33 mouse cellular contexts compared by ENCODE assay signal in genomic region chr10:95818506-95818905, GRCm38 (mm10). TPM values are rescaled to one million over a fixed set of nuclear protein-coding genes. Genes with fewer than 3 reads are reported as not detected.
DNase-seq lines count a peak whose midpoint lies in the region; ATAC-seq and TF ChIP-seq lines count a peak whose summit lies in the region.
"Had no signal": no experiment of that assay in that cellular context is flagged by ENCODE, and none has a peak within 500 bp of the region (broad histone marks: within the 10 kb centered on the region; RNA-seq: fewer than 3 reads in every experiment).

No protein-coding gene starts in this region.

- H3K4me2 ChIP-seq in liver, postnatal 0 days (ENCODE audit: low read depth, low read length), result 0 out of 2 replicates have a peak overlapping the region, but pooled peaks have one; percentile 47
- no peak overlapping the region for H3K4me2 ChIP-seq in liver, embryonic 12.5 days
- H3K4me2 ChIP-seq: embryonic facial prominence, embryonic 13.5 days; embryonic facial prominence, embryonic 15.5 days; forebrain, embryonic 12.5 days had no signal

- no peak for TF ChIP-seq CTCF in liver, adult 2 months (IDR thresholded peaks at IDR 0.05; ENCODE audit: low read depth, low read length)
- no peak for TF ChIP-seq CTCF in liver, postnatal 0 days (IDR thresholded peaks at IDR 0.05; ENCODE audit: low read depth)
- TF ChIP-seq CTCF in bone marrow, adult 2 months (IDR thresholded peaks at IDR 0.05; ENCODE audit: control insufficient read depth, insufficient read depth, low read length), result no peak

- H3K9ac ChIP-seq in liver, adult 2 months (ENCODE audit: low read depth, low read length), result peak overlapping the region; percentile 76
- no peak overlapping the region for H3K9ac ChIP-seq in liver, postnatal 0 days (replicated peaks)
- H3K9ac ChIP-seq in liver, embryonic 12.5 days, result no peak overlapping the region
- H3K9ac ChIP-seq: embryonic facial prominence, embryonic 13.5 days; embryonic facial prominence, embryonic 15.5 days; forebrain, embryonic 12.5 days had no signal

- no peak for ATAC-seq in liver, postnatal 0 days
- no peak for ATAC-seq in liver, embryonic 12.5 days
- no peak for ATAC-seq in granulocyte monocyte progenitor cell, adult 5-6 weeks (replicated peaks; ENCODE audit: poor library complexity, severe bottlenecking)
- ATAC-seq: activated CD4-positive, CD25-positive, alpha-beta regulatory T cell, adult 4 months; CD4-positive, CD25-positive, alpha-beta regulatory T cell, adult 4 months; Patski had no signal

- no peaks in the 10 kb centered on the region for H3K36me3 ChIP-seq in liver, adult 2 months (ENCODE audit: control insufficient read depth, insufficient read depth, low read length)
- H3K36me3 ChIP-seq in liver, postnatal 0 days (replicated peaks; ENCODE audit: insufficient read depth, low read length), result no peaks in the 10 kb centered on the region
- no peaks in the 10 kb centered on the region for H3K36me3 ChIP-seq in liver, embryonic 12.5 days
- H3K36me3 ChIP-seq: embryonic facial prominence, embryonic 13.5 days; embryonic facial prominence, embryonic 15.5 days; forebrain, embryonic 10.5 days; forebrain, embryonic 12.5 days; G1E had no signal

- peak overlapping the region; percentile 78 for H3K27ac ChIP-seq in liver, adult 2 months (replicated peaks; ENCODE audit: insufficient read depth, low read depth, low read length)
- peak overlapping the region; percentile 92 for H3K27ac ChIP-seq in liver, postnatal 0 days (ENCODE audit: low read depth)
- H3K27ac ChIP-seq in liver, embryonic 12.5 days, result no peak overlapping the region
- H3K27ac ChIP-seq in bone marrow, adult 2 months (ENCODE audit: control insufficient read depth, insufficient read depth, low read depth, low read length, poor library complexity), result peak overlapping the region; percentile 87; the same call in 1 of the 2 replicates
- H3K27ac ChIP-seq: embryonic facial prominence, embryonic 13.5 days; embryonic facial prominence, embryonic 15.5 days; forebrain, embryonic 10.5 days; forebrain, embryonic 12.5 days had no signal

- H3K4me1 ChIP-seq in liver, adult 2 months (ENCODE audit: control insufficient read depth, insufficient read depth, low read length), result peaks cover 7% of the 10 kb centered on the region
- H3K4me1 ChIP-seq in liver, postnatal 0 days (ENCODE audit: insufficient read depth), result peaks cover 4% of the 10 kb centered on the region; the same call in 1 of the 2 replicates
- H3K4me1 ChIP-seq in liver, embryonic 12.5 days, result peaks cover 10% of the 10 kb centered on the region; the same call in 1 of the 2 replicates
- no peaks in the 10 kb centered on the region; the same call in 1 of the 2 replicates for H3K4me1 ChIP-seq in bone marrow, adult 2 months (ENCODE audit: control insufficient read depth, insufficient read depth, low read length)
- H3K4me1 ChIP-seq: embryonic facial prominence, embryonic 13.5 days; embryonic facial prominence, embryonic 15.5 days had no signal

- TF ChIP-seq POLR2A in liver, adult 2 months (IDR thresholded peaks at IDR 0.05; ENCODE audit: extremely low read depth, insufficient read depth, low read length), result no peak
- no peak for TF ChIP-seq POLR2A in bone marrow, adult 2 months (IDR thresholded peaks at IDR 0.05; ENCODE audit: borderline replicate concordance, control insufficient read depth, low read depth, low read length)

- TF ChIP-seq EP300 in liver, postnatal 0 days (IDR thresholded peaks at IDR 0.05; ENCODE audit: low read depth), result no peak

- 27% methylated on average over 2 of the region's 2 CpGs for WGBS in liver, adult 2 months
- WGBS in liver, postnatal 0 days (ENCODE audit: insufficient replicate concordance), result 74% methylated on average over 2 of the region's 2 CpGs
- 64% methylated on average over 2 of the region's 2 CpGs for whole genome bisulfite sequencing in liver, embryonic 12.5 days (ENCODE audit: insufficient replicate concordance)
- WGBS in bone marrow, adult 2 months, result 45% methylated on average over 2 of the region's 2 CpGs

- H3K79me2 ChIP-seq in liver, adult 2 months (ENCODE audit: control insufficient read depth, insufficient read depth, low read length), result 0 out of 2 replicates have a peak, but pooled peaks cover 3% of the 10 kb centered on the region

- peak; percentile 73 for DNase-seq in liver, adult 2 months (ENCODE audit: extremely low read depth, low read depth, low spot score)
- DNase-seq in liver (no peak), 416B (ENCODE audit: low read depth) (peak; percentile 6)
- no peak for DNase-seq in liver, postnatal 0 days
- DNase-seq: adrenal gland, adult 8-10 months; adrenal gland, postnatal 14 days; B cell, adult 2 months; cerebellum, adult 11 months; cerebellum, adult 18-20 months; cerebellum, adult 8-10 months; cerebellum, adult 9-11 months; cerebellum, postnatal 36 days; embryo, embryonic 11 days had no signal

- no peaks in the 10 kb centered on the region for H3K27me3 ChIP-seq in liver, adult 2 months (ENCODE audit: control insufficient read depth, insufficient read depth, low read length)
- no peaks in the 10 kb centered on the region for H3K27me3 ChIP-seq in liver, postnatal 0 days (ENCODE audit: insufficient read depth, low read length)
- no peaks in the 10 kb centered on the region for H3K27me3 ChIP-seq in liver, embryonic 12.5 days (replicated peaks)
- H3K27me3 ChIP-seq: CH12.LX; embryonic facial prominence, embryonic 13.5 days; embryonic facial prominence, embryonic 15.5 days; forebrain, embryonic 12.5 days; Patski had no signal

- H3K4me3 ChIP-seq in liver, adult 2 months (ENCODE audit: insufficient read depth, low read depth, low read length), result peak overlapping the region; percentile 39
- no peak overlapping the region for H3K4me3 ChIP-seq in liver, postnatal 0 days (ENCODE audit: low read depth, low read length)
- no peak overlapping the region for H3K4me3 ChIP-seq in liver, embryonic 12.5 days
- H3K4me3 ChIP-seq in bone marrow, adult 2 months (replicated peaks; ENCODE audit: control insufficient read depth, low read depth, low read length), result no peak overlapping the region
- H3K4me3 ChIP-seq: embryonic facial prominence, embryonic 13.5 days; embryonic facial prominence, embryonic 15.5 days; erythroblast, embryonic 14.5 days; forebrain, embryonic 10.5 days; forebrain, embryonic 12.5 days had no signal

- no peaks in the 10 kb centered on the region for H3K9me3 ChIP-seq in liver, postnatal 0 days (ENCODE audit: low read length)
- H3K9me3 ChIP-seq in liver, embryonic 12.5 days (replicated peaks), result no peaks in the 10 kb centered on the region
- H3K9me3 ChIP-seq: embryonic facial prominence, embryonic 13.5 days; embryonic facial prominence, embryonic 15.5 days; forebrain, embryonic 10.5 days; forebrain, embryonic 12.5 days; G1E had no signal

RNA-seq across cellular contexts. Expression of gene Gm33543, which starts 24.2 kb away (rescaled TPM):
- total RNA-seq in liver, adult 2 months (2014; rRNA removed), result 24.2 and 31.1 TPM in 2 replicates
- polyA plus RNA-seq in liver, adult 2 months (2012; rRNA removed), result 4.6 and 7.3 TPM in 2 replicates
- 1.2 and 1.4 TPM in 2 replicates for polyA plus RNA-seq in liver, postnatal 0 days (2015; fragmentation: Nextera tagmentation; extraction: Ambion mirVana)
- not detected in 2 replicates for polyA plus RNA-seq in liver, embryonic 12.5 days (2016; fragmentation: Nextera tagmentation; extraction: Ambion mirVana)
- polyA plus RNA-seq in bone marrow, adult 2 months (2011; ENCODE audit: insufficient read depth, insufficient read length, low replicate concordance, missing spikeins), result not detected in 2 replicates
- not detected in 2 replicates for total RNA-seq in granulocyte monocyte progenitor cell, adult 5-6 weeks (2014; fragmentation: Nextera tagmentation)
- not detected in 2 replicates for total RNA-seq in granulocyte monocyte progenitor cell, adult 5-6 weeks (2017)
- total RNA-seq: adrenal gland, adult 18-20 months; adrenal gland, adult 8-10 months; adrenal gland, postnatal 36 days; CH12.LX; common myeloid progenitor, adult 5-6 weeks had no signal
- polyA plus RNA-seq: activated CD4-positive, CD25-positive, alpha-beta regulatory T cell, adult 4 months; brain, embryonic 14.5 days; CD4-positive, CD25-positive, alpha-beta regulatory T cell, adult 4 months; embryonic facial prominence, embryonic 11.5 days; embryonic facial prominence, embryonic 13.5 days; erythroblast, embryonic 14.5 days; forebrain, embryonic 10.5 days; forebrain, embryonic 12.5 days; forebrain, embryonic 14.5 days; forebrain, embryonic 16.5 days; G1E; Patski had no signal

Comparison
In these comparisons a context has a peak if more than half of its experiments do, and no peak if none do; other contexts are left out.
1. DNase-seq: peak in liver, adult 2 months (single experiment) and 416B (single experiment); none in liver (single experiment) and liver, postnatal 0 days (single experiment).